Mouse (Mus musculus) ES-E14 (cell line): ENCODE data around the gene Csnk2b. TPM values are rescaled to one million over a fixed set of nuclear protein-coding genes. Genes with fewer than 3 reads are reported as not detected.

Experiments
- DNase-seq: peaks from one replicate; pipeline ENCODE4 v3.0.0-alpha.2; 2013; ENCODE audit warnings: low read depth, low spot score
- H3K27ac ChIP-seq: 2 replicates; pipeline ENCODE4 v1.5.1; 2012; ENCODE audit warnings: low read depth, mild to moderate bottlenecking, low read length, moderate library complexity, mixed read lengths; ENCODE audit not compliant: poor library complexity, insufficient read depth, severe bottlenecking
- H3K36me3 ChIP-seq: 2 replicates; pipeline ENCODE4 v1.6.1; 2012; ENCODE audit warnings: mild to moderate bottlenecking, low read length, moderate library complexity, mixed read lengths; ENCODE audit not compliant: control insufficient read depth, poor library complexity, insufficient read depth, severe bottlenecking
- H3K4me1 ChIP-seq, 2 experiments: fragments of 150-350 bp in 1 of 2; sonication (generic) in 1 of 2; 2 replicates each; pipeline ENCODE4 v1.6.1; 2012; ENCODE audit warnings: low read length in 2 of 2, mild to moderate bottlenecking in 1 of 2, mixed read lengths in 1 of 2; ENCODE audit not compliant: control insufficient read depth in 2 of 2, insufficient read depth in 2 of 2, poor library complexity in 1 of 2
- H3K4me3 ChIP-seq, 2 experiments: fragments of 150-350 bp in 1 of 2; sonication (generic) in 1 of 2; 2 replicates each; pipeline ENCODE4 v1.5.1; 2012; ENCODE audit warnings: low read length in 2 of 2, low read depth in 1 of 2, mild to moderate bottlenecking in 1 of 2, mixed read lengths in 1 of 2; ENCODE audit not compliant: insufficient read depth in 1 of 2, poor library complexity in 1 of 2, severe bottlenecking in 1 of 2
- H3K9ac ChIP-seq: 2 replicates; pipeline ENCODE4 v1.6.1; 2012; ENCODE audit warnings: low read depth, mild to moderate bottlenecking, low read length, mixed read lengths; ENCODE audit not compliant: poor library complexity, insufficient read depth, severe bottlenecking
- H3K9me3 ChIP-seq: fragments of 150-350 bp; sonication (generic); 2 replicates; pipeline ENCODE4 v1.6.1; 2012; ENCODE audit warnings: low read depth, mild to moderate bottlenecking, low read length; ENCODE audit not compliant: control insufficient read depth, insufficient read depth
- CHD2 ChIP-seq: IDR thresholded peaks from 2 replicates; pipeline ENCODE4 v1.6.1; 2014; ENCODE audit warnings: mild to moderate bottlenecking, low read depth, low read length, inconsistent platforms
- HCFC1 ChIP-seq: IDR thresholded peaks from 2 replicates; pipeline ENCODE4 v1.6.1; 2012; ENCODE audit warnings: low read length, inconsistent platforms, borderline replicate concordance; ENCODE audit not compliant: insufficient read depth
- MAFK ChIP-seq: IDR thresholded peaks from 2 replicates; pipeline ENCODE4 v1.6.1; 2014; ENCODE audit warnings: mild to moderate bottlenecking, low read depth, low read length, inconsistent platforms; ENCODE audit not compliant: insufficient read depth
- ZC3H11A ChIP-seq: IDR thresholded peaks from 2 replicates; pipeline ENCODE4 v1.6.1; 2012; ENCODE audit warnings: low read depth, mild to moderate bottlenecking, inconsistent platforms, low read length, borderline replicate concordance
- ZNF384 ChIP-seq: IDR thresholded peaks from 2 replicates; pipeline ENCODE4 v1.6.1; 2012; ENCODE audit warnings: low read depth, low read length, inconsistent platforms
- in situ Hi-C, 2 experiments: fragments of 600-800 bp; cut with MboI; formaldehyde crosslinking; loops; one replicate each; pipeline ENCODE4 v1.15.1; 2025; ENCODE audit warnings: low sequenced_read_pairs in 2 of 2, inconsistent platforms in 1 of 2; ENCODE audit not compliant: unreplicated experiment in 2 of 2
- total RNA-seq: library from RNA; depleted of rRNA; stranded (reverse); fragments of 300-350 nt; gene quantifications from 2 replicates; pipeline ENCODE4 v1.2.3, GENCODE M21; 2012

Gene Csnk2b
- total RNA-seq, 1 experiment, result 98.6 TPM

- H3K4me3 ChIP-seq, result no peak overlapping the region
- peaks cover 84% of the 10 kb centered on the region for H3K36me3 ChIP-seq
- H3K4me1 ChIP-seq, result no peaks in the 10 kb centered on the region
- no peak for TF ChIP-seq ZNF384
- no peak overlapping the region for H3K9ac ChIP-seq
- H3K9me3 ChIP-seq, result no peaks in the 10 kb centered on the region
- DNase-seq, result no peak
- no peak overlapping the region for H3K27ac ChIP-seq
- in situ Hi-C loops, result no loop called here
Measured at GRCm38 (mm10) chr17:35147348-35147747, 25.5 kb upstream of the Csnk2b start.

GRCm38 (mm10) chr17:35146139-35146538, 24.3 kb upstream of the Csnk2b start:
- Histone ChIP-seq H3K9me3 (no peaks in the 10 kb centered on the region), H3K4me3 (no peak overlapping the region), H3K27ac (no peak overlapping the region), H3K9ac (no peak overlapping the region), H3K4me1 (0 out of 4 replicates have a peak, but pooled peaks cover 0 to 2% of the 10 kb centered on the region in 2 experiments), H3K36me3 (peaks cover 85% of the 10 kb centered on the region)
- in situ Hi-C loops, result no loop called here
- no peak for DNase-seq
- TF ChIP-seq CHD2 (no peak), ZNF384 (no peak), MAFK (no peak), ZC3H11A (no peak)

GRCm38 (mm10) chr17:35141971-35142370, 20.1 kb upstream of the Csnk2b start:
- Histone ChIP-seq H3K27ac (no peak overlapping the region), H3K36me3 (peaks cover 80% of the 10 kb centered on the region), H3K4me3 (no peak overlapping the region), H3K4me1 (peaks cover 0 to 11% of the 10 kb centered on the region in 2 experiments; a peak in 2 of 4 replicates), H3K9me3 (no peaks in the 10 kb centered on the region), H3K9ac (no peak overlapping the region)
- in situ Hi-C loops, result no loop called here
- TF ChIP-seq ZNF384 (no peak), CHD2 (no peak)
- DNase-seq, result no peak

GRCm38 (mm10) chr17:35140490-35140996, 18.7 kb upstream of the Csnk2b start:
- DNase-seq, result no peak
- in situ Hi-C loops, result no loop called here
- TF ChIP-seq HCFC1 (no peak), MAFK (no peak), ZNF384 (no peak), ZC3H11A (no peak), CHD2 (no peak)
- peaks cover 66% of the 10 kb centered on the region for H3K36me3 ChIP-seq
- H3K9me3 ChIP-seq, result no peaks in the 10 kb centered on the region
- H3K4me3 ChIP-seq, result no peak overlapping the region
- peaks cover 0 to 13% of the 10 kb centered on the region in 2 experiments; a peak in 2 of 4 replicates for H3K4me1 ChIP-seq
- no peak overlapping the region for H3K27ac ChIP-seq
- H3K9ac ChIP-seq, result peak overlapping the region; percentile 43; the same call in 1 of the 2 replicates

- Histone ChIP-seq H3K4me3 (no peak overlapping the region), H3K4me1 (peaks cover 0 to 13% of the 10 kb centered on the region in 2 experiments; a peak in 2 of 4 replicates), H3K9ac (peak overlapping the region; percentile 25; the same call in 1 of the 2 replicates), H3K36me3 (peaks cover 53% of the 10 kb centered on the region), H3K9me3 (no peaks in the 10 kb centered on the region), H3K27ac (no peak overlapping the region)
- TF ChIP-seq MAFK (no peak), CHD2 (no peak), ZC3H11A (no peak)
- in situ Hi-C loops, result no loop called here
- no peak for DNase-seq
Measured at GRCm38 (mm10) chr17:35139269-35139668, 17.4 kb upstream of the Csnk2b start.
